Mouse (Mus musculus): Measurements from ENCODE around the gene Fam151b. TPM values are rescaled to one million over a fixed set of nuclear protein-coding genes. Genes with fewer than 3 reads are reported as not detected.

Fam151b gene
- polyA plus RNA-seq, 1 experiment from 2014 or later = 0.27 TPM

GRCm38 (mm10) chr13:92469381-92469780 lies 14.4 kb downstream of the Fam151b start:
- no peak for ATAC-seq (ENCODE audit: low FRiP score)
- WGBS = 80% methylated on average over 2 of the region's 2 CpGs
- no peak overlapping the region for H3K9ac ChIP-seq
- H3K36me3 ChIP-seq = peaks cover 25% of the 10 kb centered on the region; the same call in 1 of the 2 replicates
- H3K4me3 ChIP-seq = no peak overlapping the region
- H3K27me3 ChIP-seq = no peaks in the 10 kb centered on the region
- H3K4me1 ChIP-seq (replicated peaks) = no peaks in the 10 kb centered on the region
- no peak overlapping the region for H3K27ac ChIP-seq
- no peak overlapping the region for H3K4me2 ChIP-seq
- no peaks in the 10 kb centered on the region for H3K9me3 ChIP-seq

GRCm38 (mm10) chr13:92467891-92468290 lies 15.9 kb downstream of the Fam151b start:
- Histone ChIP-seq H3K27me3 (no peaks in the 10 kb centered on the region), H3K4me3 (no peak overlapping the region), H3K9me3 (no peaks in the 10 kb centered on the region), H3K9ac (no peak overlapping the region), H3K4me2 (no peak overlapping the region), H3K36me3 (peaks cover 23% of the 10 kb centered on the region; the same call in 1 of the 2 replicates), H3K4me1 (replicated peaks) (no peaks in the 10 kb centered on the region), H3K27ac (no peak overlapping the region)
- ATAC-seq (ENCODE audit: low FRiP score) = no peak
- 73% methylated on average over 9 of the region's 9 CpGs for WGBS

GRCm38 (mm10) chr13:92464698-92465097 lies 19.1 kb downstream of the Fam151b start:
- ATAC-seq (ENCODE audit: low FRiP score) = no peak

GRCm38 (mm10) chr13:92446872-92447271 lies 36.9 kb downstream of the Fam151b start:
- Histone ChIP-seq H3K4me2 (no peak overlapping the region), H3K9ac (no peak overlapping the region), H3K36me3 (no peaks in the 10 kb centered on the region), H3K27me3 (no peaks in the 10 kb centered on the region), H3K4me1 (replicated peaks) (no peaks in the 10 kb centered on the region), H3K9me3 (no peaks in the 10 kb centered on the region), H3K27ac (no peak overlapping the region), H3K4me3 (no peak overlapping the region)
- 94% methylated on average over 7 of the region's 7 CpGs for WGBS
- ATAC-seq (ENCODE audit: low FRiP score) = no peak

More at GRCm38 (mm10) chr13:92464698-92465097, 19.1 kb downstream of the Fam151b start:
- Histone ChIP-seq H3K36me3 (peaks cover 20% of the 10 kb centered on the region; the same call in 1 of the 2 replicates), H3K27me3 (no peaks in the 10 kb centered on the region), H3K9ac (no peak overlapping the region), H3K27ac (no peak overlapping the region), H3K4me1 (replicated peaks) (no peaks in the 10 kb centered on the region), H3K4me2 (no peak overlapping the region), H3K4me3 (no peak overlapping the region), H3K9me3 (no peaks in the 10 kb centered on the region)
- 91% methylated on average over 3 of the region's 3 CpGs for WGBS

- Histone ChIP-seq H3K9me3 (no peaks in the 10 kb centered on the region), H3K36me3 (no peaks in the 10 kb centered on the region), H3K4me3 (no peak overlapping the region), H3K4me2 (no peak overlapping the region), H3K9ac (no peak overlapping the region), H3K27me3 (no peaks in the 10 kb centered on the region), H3K4me1 (replicated peaks) (no peaks in the 10 kb centered on the region), H3K27ac (no peak overlapping the region)
- WGBS = 79% methylated on average over 13 of the region's 13 CpGs
- ATAC-seq (ENCODE audit: low FRiP score) = no peak
Measured at GRCm38 (mm10) chr13:92440286-92440685, 43.5 kb downstream of the Fam151b start.

- Histone ChIP-seq H3K4me3 (no peak overlapping the region), H3K4me2 (no peak overlapping the region), H3K9me3 (no peaks in the 10 kb centered on the region), H3K9ac (no peak overlapping the region), H3K4me1 (replicated peaks) (no peaks in the 10 kb centered on the region), H3K36me3 (no peaks in the 10 kb centered on the region), H3K27ac (no peak overlapping the region), H3K27me3 (no peaks in the 10 kb centered on the region)
- no peak for ATAC-seq (ENCODE audit: low FRiP score)
- 92% methylated on average over 10 of the region's 10 CpGs for WGBS
Measured at GRCm38 (mm10) chr13:92438656-92439055, 45.2 kb downstream of the Fam151b start.

GRCm38 (mm10) chr13:92427351-92427855 lies 56.4 kb downstream of the Fam151b start:
- peaks cover 21% of the 10 kb centered on the region for H3K4me1 ChIP-seq (replicated peaks)
- H3K9ac ChIP-seq = peak overlapping the region; percentile 79; the same call in 1 of the 2 replicates
- H3K4me3 ChIP-seq = peak overlapping the region; percentile 72
- no peaks in the 10 kb centered on the region for H3K36me3 ChIP-seq
- ATAC-seq (ENCODE audit: low FRiP score) = no peak
- peaks cover 72% of the 10 kb centered on the region for H3K27me3 ChIP-seq
- no peak overlapping the region for H3K27ac ChIP-seq
- WGBS = 47% methylated on average over 4 of the region's 4 CpGs
- H3K4me2 ChIP-seq = peak overlapping the region; percentile 99
- H3K9me3 ChIP-seq = no peaks in the 10 kb centered on the region

GRCm38 (mm10) chr13:92426294-92427051 lies 57.3 kb downstream of the Fam151b start:
- Histone ChIP-seq H3K4me2 (peak overlapping the region; percentile 99), H3K4me1 (replicated peaks) (peaks cover 21% of the 10 kb centered on the region), H3K9me3 (no peaks in the 10 kb centered on the region), H3K36me3 (no peaks in the 10 kb centered on the region), H3K4me3 (peak overlapping the region; percentile 72), H3K9ac (peak overlapping the region; percentile 79), H3K27ac (no peak overlapping the region), H3K27me3 (peaks cover 72% of the 10 kb centered on the region)
- peak; percentile 69 for ATAC-seq (ENCODE audit: low FRiP score)
- under 1% methylated on average over 75 of the region's 92 CpGs for WGBS

- peaks cover 21% of the 10 kb centered on the region for H3K4me1 ChIP-seq (replicated peaks)
- H3K9ac ChIP-seq = peak within 1 kb of the TSS; percentile 79
- H3K4me3 ChIP-seq = peak within 1 kb of the TSS; percentile 72
- peaks cover 72% of the 10 kb centered on the region for H3K27me3 ChIP-seq
- H3K27ac ChIP-seq = no peak within 1 kb of the TSS
- under 1% methylated on average over 51 of the region's 54 CpGs for WGBS
- no peaks in the 10 kb centered on the region for H3K9me3 ChIP-seq
- ATAC-seq (ENCODE audit: low FRiP score) = peak; percentile 90
- H3K4me2 ChIP-seq = peak within 1 kb of the TSS; percentile 99
- H3K36me3 ChIP-seq = no peaks in the 10 kb centered on the region
Measured at GRCm38 (mm10) chr13:92425758-92426264, 58.0 kb downstream of the Fam151b start, which contains the start of gene Ankrd34b. Gene Ankrd34b, plus strand, starts transcription at chr13:92425896.

- peaks cover 62% of the 10 kb centered on the region for H3K27me3 ChIP-seq
- H3K9ac ChIP-seq = no peak overlapping the region
Measured at GRCm38 (mm10) chr13:92423711-92424110, 60.1 kb downstream of the Fam151b start.

GRCm38 (mm10) chr13:92419630-92420029 lies 64.2 kb downstream of the Fam151b start:
- H3K9ac ChIP-seq = no peak overlapping the region
- ATAC-seq (ENCODE audit: low FRiP score) = no peak
- 86% methylated on average over 11 of the region's 11 CpGs for WGBS

More at GRCm38 (mm10) chr13:92423711-92424110, 60.1 kb downstream of the Fam151b start:
- no peak for ATAC-seq (ENCODE audit: low FRiP score)
- H3K27ac ChIP-seq = no peak overlapping the region
- H3K9me3 ChIP-seq = no peaks in the 10 kb centered on the region
- WGBS = 54% methylated on average over 3 of the region's 3 CpGs
- H3K36me3 ChIP-seq = no peaks in the 10 kb centered on the region
- peaks cover 21% of the 10 kb centered on the region for H3K4me1 ChIP-seq (replicated peaks)
- H3K4me3 ChIP-seq = no peak overlapping the region
- no peak overlapping the region for H3K4me2 ChIP-seq

GRCm38 (mm10) chr13:92410486-92410885 lies 73.3 kb downstream of the Fam151b start:
- no peaks in the 10 kb centered on the region for H3K4me1 ChIP-seq (replicated peaks)
- H3K4me2 ChIP-seq = no peak overlapping the region
- WGBS = 79% methylated on average over 2 of the region's 2 CpGs
- H3K36me3 ChIP-seq = no peaks in the 10 kb centered on the region
- H3K27me3 ChIP-seq = no peaks in the 10 kb centered on the region
- no peaks in the 10 kb centered on the region for H3K9me3 ChIP-seq
- ATAC-seq (ENCODE audit: low FRiP score) = no peak
- no peak overlapping the region for H3K27ac ChIP-seq
- H3K9ac ChIP-seq = no peak overlapping the region
- H3K4me3 ChIP-seq = no peak overlapping the region

More at GRCm38 (mm10) chr13:92419630-92420029, 64.2 kb downstream of the Fam151b start:
- H3K9me3 ChIP-seq = no peaks in the 10 kb centered on the region
- H3K4me2 ChIP-seq = no peak overlapping the region
- peaks cover 21% of the 10 kb centered on the region for H3K27me3 ChIP-seq
- no peaks in the 10 kb centered on the region for H3K4me1 ChIP-seq (replicated peaks)
- H3K4me3 ChIP-seq = no peak overlapping the region
- no peak overlapping the region for H3K27ac ChIP-seq
- H3K36me3 ChIP-seq = no peaks in the 10 kb centered on the region
